Mouse (Mus musculus): ENCODE data around the gene Epb41l4b.

DNA sequence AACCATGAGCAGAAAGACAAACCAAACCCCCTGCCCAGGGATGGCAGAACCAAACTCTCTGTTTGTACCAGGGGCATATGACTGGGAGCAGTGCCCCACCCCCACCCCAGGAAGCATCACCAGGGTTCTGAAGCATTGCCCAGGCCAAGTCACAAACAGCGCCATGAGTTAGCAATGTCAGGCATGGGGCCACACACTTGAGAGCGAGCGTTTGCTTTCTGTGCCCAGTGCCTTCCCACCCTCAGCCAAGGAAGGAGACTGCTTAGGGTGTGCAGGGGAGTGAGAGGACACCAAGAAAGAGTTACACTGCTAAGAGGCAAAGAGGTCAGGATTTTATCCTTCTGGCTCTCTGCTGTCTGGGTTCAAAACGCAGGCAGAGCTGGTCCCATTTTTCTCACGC, 132.8 kb downstream of the Epb41l4b start:
- no peak for TF ChIP-seq CTCF (IDR thresholded peaks at IDR 0.05)
- TF ChIP-seq EP300 (IDR thresholded peaks at IDR 0.05): no peak

Measured in lung, postnatal 0 days (tissue).